8 mouse cellular contexts compared by ENCODE assay signal in genomic region chr2:125122624-125123476, GRCm38 (mm10). TPM values are rescaled to one million over a fixed set of nuclear protein-coding genes. Genes with fewer than 3 reads are reported as not detected.
DNase-seq lines count a peak whose midpoint lies in the region; ATAC-seq and TF ChIP-seq lines count a peak whose summit lies in the region.

No protein-coding gene starts in this region.

- H3K9ac ChIP-seq in forebrain, embryonic 12.5 days: peak overlapping the region; percentile 99
- H3K9ac ChIP-seq in liver, embryonic 14.5 days (replicated peaks): peak overlapping the region; percentile 96

- peak overlapping the region; percentile 95 for H3K27ac ChIP-seq in forebrain, embryonic 12.5 days
- H3K27ac ChIP-seq in liver, embryonic 14.5 days: peak overlapping the region; percentile 70

- no peak for TF ChIP-seq EP300 in liver, embryonic 14.5 days (IDR thresholded peaks at IDR 0.05; ENCODE audit: low read depth)

- peak overlapping the region; percentile 56 for H3K4me2 ChIP-seq in forebrain, embryonic 12.5 days
- H3K4me2 ChIP-seq in liver, embryonic 14.5 days (ENCODE audit: low read depth): peak overlapping the region; percentile 78

- no peaks in the 10 kb centered on the region for H3K27me3 ChIP-seq in forebrain, embryonic 12.5 days
- no peaks in the 10 kb centered on the region for H3K27me3 ChIP-seq in liver, embryonic 14.5 days (ENCODE audit: control insufficient read depth, insufficient read depth, low read length)
- H3K27me3 ChIP-seq in splenic B cell, adult 2 months (ENCODE audit: control insufficient read depth, insufficient read depth, low read length, poor library complexity, severe bottlenecking): no peaks in the 10 kb centered on the region; the same call in 1 of the 2 replicates

- H3K9me3 ChIP-seq in forebrain, embryonic 12.5 days: no peaks in the 10 kb centered on the region
- H3K9me3 ChIP-seq in liver, embryonic 14.5 days (ENCODE audit: control insufficient read depth, low read length): no peaks in the 10 kb centered on the region

- intact Hi-C loops in heart, postnatal 10 days (cut with DNase I): no loop called here

- peak; percentile 25 to 38 for DNase-seq in CD8-positive naive resting alpha-beta T cell, adult 2 months (ENCODE audit: low read depth in 2 of 2, low spot score in 2 of 2)
- peak; percentile 37 for DNase-seq in c-Kit-positive CD71-positive TER-119-positive erythroid progenitor cells, embryonic 14.5 days (ENCODE audit: low spot score)
- peak; percentile 63 to 67 for DNase-seq in heart, postnatal 10 days
- peak; percentile 35 to 63 for DNase-seq in kidney, postnatal 36 days
- peak in 1 of 3 experiments; percentile 32 for DNase-seq in liver, embryonic 14.5 days (ENCODE audit: low read depth in 3 of 3, low spot score in 3 of 3)
- DNase-seq in natural killer cell, adult 2 months (ENCODE audit: low spot score in 2 of 2): peak; percentile 13 to 29
- DNase-seq in splenic B cell, adult 2 months (ENCODE audit: low read depth, low spot score): peak; percentile 54

- H3K4me3 ChIP-seq in forebrain, embryonic 12.5 days (replicated peaks): peak overlapping the region; percentile 90
- peak overlapping the region; percentile 86 to 88 for H3K4me3 ChIP-seq in liver, embryonic 14.5 days (ENCODE audit: insufficient read depth in 1 of 2, low read depth in 2 of 2, low read length in 2 of 2)

- TF ChIP-seq CTCF in liver, embryonic 14.5 days (IDR thresholded peaks at IDR 0.05; ENCODE audit: low read depth): no peak

- H3K36me3 ChIP-seq in forebrain, embryonic 12.5 days (replicated peaks): no peaks in the 10 kb centered on the region
- no peaks in the 10 kb centered on the region for H3K36me3 ChIP-seq in liver, embryonic 14.5 days (replicated peaks; ENCODE audit: control insufficient read depth, insufficient read depth, low read depth)
- no peaks in the 10 kb centered on the region for H3K36me3 ChIP-seq in splenic B cell, adult 2 months (ENCODE audit: control insufficient read depth, insufficient read depth, low read length, poor library complexity, severe bottlenecking)

- under 1% methylated on average over 55 of the region's 59 CpGs for WGBS in forebrain, embryonic 12.5 days
- WGBS in liver, embryonic 14.5 days (ENCODE audit: insufficient replicate concordance): under 1% methylated on average over 46 of the region's 59 CpGs

- peaks cover 28% of the 10 kb centered on the region for H3K4me1 ChIP-seq in forebrain, embryonic 12.5 days
- peaks cover 14 to 21% of the 10 kb centered on the region in 2 experiments for H3K4me1 ChIP-seq in liver, embryonic 14.5 days (replicated peaks; ENCODE audit: control insufficient read depth in 2 of 2, insufficient read depth in 2 of 2, low read length in 1 of 2)

- peak; percentile 82 for ATAC-seq in forebrain, embryonic 12.5 days (ENCODE audit: low FRiP score)
- ATAC-seq in liver, embryonic 14.5 days (ENCODE audit: insufficient read depth): peak; percentile 82

RNA-seq across cellular contexts. Expression of gene Myef2, which starts 0.6 kb away (rescaled TPM):
- polyA plus RNA-seq in forebrain, embryonic 12.5 days (2016; fragmentation: Nextera tagmentation; extraction: Ambion mirVana): 220 and 294 TPM in 2 replicates
- total RNA-seq in heart, postnatal 10 days (2021): 10 to 100 TPM; 20.8 to 24.6 TPM
- polyA plus RNA-seq in liver, embryonic 14.5 days (2012; rRNA removed): 12.6 and 19.3 TPM in 2 replicates
- 26.0 and 27.4 TPM in 2 replicates for polyA plus RNA-seq in liver, embryonic 14.5 days (2014; fragmentation: Nextera tagmentation; extraction: Ambion mirVana)

RNA-seq across cellular contexts. Expression of gene Ctxn2, which starts 13.6 kb away (rescaled TPM):
- polyA plus RNA-seq in forebrain, embryonic 12.5 days (2016; fragmentation: Nextera tagmentation; extraction: Ambion mirVana): 0.24 and 0.38 TPM in 2 replicates
- not detected for total RNA-seq in heart, postnatal 10 days (2021)
- not detected in 2 replicates for polyA plus RNA-seq in liver, embryonic 14.5 days (2012; rRNA removed)
- polyA plus RNA-seq in liver, embryonic 14.5 days (2014; fragmentation: Nextera tagmentation; extraction: Ambion mirVana): not detected in 2 replicates

RNA-seq across cellular contexts. Expression of gene Slc12a1, which starts 29.5 kb away (rescaled TPM):
- not detected in 2 replicates for polyA plus RNA-seq in forebrain, embryonic 12.5 days (2016; fragmentation: Nextera tagmentation; extraction: Ambion mirVana)
- not detected for total RNA-seq in heart, postnatal 10 days (2021)
- polyA plus RNA-seq in liver, embryonic 14.5 days (2012; rRNA removed): not detected in 2 replicates
- polyA plus RNA-seq in liver, embryonic 14.5 days (2014; fragmentation: Nextera tagmentation; extraction: Ambion mirVana): not detected in 2 replicates

RNA-seq across cellular contexts. Expression of gene Slc24a5, which starts 54.9 kb away (rescaled TPM):
- 5.2 and 5.4 TPM in 2 replicates for polyA plus RNA-seq in forebrain, embryonic 12.5 days (2016; fragmentation: Nextera tagmentation; extraction: Ambion mirVana)
- 1 to 10 TPM in 1 of 2 experiments, under 1 TPM in 1; 0.89 to 1.5 TPM for total RNA-seq in heart, postnatal 10 days (2021)
- 1.4 and 2.0 TPM in 2 replicates for polyA plus RNA-seq in liver, embryonic 14.5 days (2012; rRNA removed)
- 7.0 and 8.4 TPM in 2 replicates for polyA plus RNA-seq in liver, embryonic 14.5 days (2014; fragmentation: Nextera tagmentation; extraction: Ambion mirVana)
